Mouse (Mus musculus) lung, postnatal 10 days (tissue): Measurements from ENCODE around the gene Hnrnpab.

ENCODE experiments used
- DNase-seq: peaks from one replicate; pipeline ENCODE4 v3.0.0; 2021

Gene Hnrnpab

GRCm38 (mm10) chr11:51602253-51602652 lies 4.4 kb downstream of the Hnrnpab start:
- DNase-seq, result no peak

- DNase-seq, result no peak
These were observed 9.1 kb downstream of the Hnrnpab start for GRCm38 (mm10) chr11:51597553-51597952.

- no peak for DNase-seq
These were observed 11.1 kb downstream of the Hnrnpab start for GRCm38 (mm10) chr11:51595459-51596083.

GRCm38 (mm10) chr11:51594715-51595350 lies 11.8 kb downstream of the Hnrnpab start:
- DNase-seq, result no peak

GRCm38 (mm10) chr11:51593849-51594248 lies 12.8 kb downstream of the Hnrnpab start:
- DNase-seq, result no peak

GRCm38 (mm10) chr11:51593368-51593767 lies 13.3 kb downstream of the Hnrnpab start:
- DNase-seq, result no peak

- DNase-seq, result no peak
These were observed 14.7 kb downstream of the Hnrnpab start for GRCm38 (mm10) chr11:51591915-51592314.

- peak; percentile 38 for DNase-seq
These were observed 15.5 kb downstream of the Hnrnpab start for GRCm38 (mm10) chr11:51591168-51591567.

- no peak for DNase-seq
These were observed 16.6 kb downstream of the Hnrnpab start for GRCm38 (mm10) chr11:51590002-51590401.

- DNase-seq, result no peak
These were observed 17.8 kb downstream of the Hnrnpab start for GRCm38 (mm10) chr11:51588833-51589232.

GRCm38 (mm10) chr11:51587059-51587458 lies 19.6 kb downstream of the Hnrnpab start:
- DNase-seq, result no peak

GRCm38 (mm10) chr11:51586411-51586810 lies 20.2 kb downstream of the Hnrnpab start:
- no peak for DNase-seq

- no peak for DNase-seq
These were observed 20.9 kb downstream of the Hnrnpab start for GRCm38 (mm10) chr11:51585608-51586252.

GRCm38 (mm10) chr11:51584431-51585248 lies 22.0 kb downstream of the Hnrnpab start, which contains the start of gene Phykpl:
Phykpl (plus strand) TSS chr11:51584757.
- peak; percentile 99 for DNase-seq

- no peak for DNase-seq
These were observed 22.6 kb downstream of the Hnrnpab start for GRCm38 (mm10) chr11:51584057-51584430.

- peak; percentile 85 for DNase-seq
These were observed 23.9 kb downstream of the Hnrnpab start for GRCm38 (mm10) chr11:51582713-51583112.

- no peak for DNase-seq
These were observed 27.6 kb downstream of the Hnrnpab start for GRCm38 (mm10) chr11:51579024-51579423.

- no peak for DNase-seq
These were observed 29.1 kb downstream of the Hnrnpab start for GRCm38 (mm10) chr11:51577587-51577986.

- DNase-seq, result no peak
These were observed 30.2 kb downstream of the Hnrnpab start for GRCm38 (mm10) chr11:51576454-51576853.

- no peak for DNase-seq
These were observed 37.8 kb downstream of the Hnrnpab start for GRCm38 (mm10) chr11:51568801-51569200.

GRCm38 (mm10) chr11:51565951-51566350 lies 40.7 kb downstream of the Hnrnpab start:
- DNase-seq, result no peak

GRCm38 (mm10) chr11:51565062-51565461 lies 41.6 kb downstream of the Hnrnpab start:
- no peak for DNase-seq

GRCm38 (mm10) chr11:51563276-51563675 lies 43.4 kb downstream of the Hnrnpab start:
- no peak for DNase-seq
